Mouse (Mus musculus): Measurements from ENCODE around the gene Tfr2.

DNA sequence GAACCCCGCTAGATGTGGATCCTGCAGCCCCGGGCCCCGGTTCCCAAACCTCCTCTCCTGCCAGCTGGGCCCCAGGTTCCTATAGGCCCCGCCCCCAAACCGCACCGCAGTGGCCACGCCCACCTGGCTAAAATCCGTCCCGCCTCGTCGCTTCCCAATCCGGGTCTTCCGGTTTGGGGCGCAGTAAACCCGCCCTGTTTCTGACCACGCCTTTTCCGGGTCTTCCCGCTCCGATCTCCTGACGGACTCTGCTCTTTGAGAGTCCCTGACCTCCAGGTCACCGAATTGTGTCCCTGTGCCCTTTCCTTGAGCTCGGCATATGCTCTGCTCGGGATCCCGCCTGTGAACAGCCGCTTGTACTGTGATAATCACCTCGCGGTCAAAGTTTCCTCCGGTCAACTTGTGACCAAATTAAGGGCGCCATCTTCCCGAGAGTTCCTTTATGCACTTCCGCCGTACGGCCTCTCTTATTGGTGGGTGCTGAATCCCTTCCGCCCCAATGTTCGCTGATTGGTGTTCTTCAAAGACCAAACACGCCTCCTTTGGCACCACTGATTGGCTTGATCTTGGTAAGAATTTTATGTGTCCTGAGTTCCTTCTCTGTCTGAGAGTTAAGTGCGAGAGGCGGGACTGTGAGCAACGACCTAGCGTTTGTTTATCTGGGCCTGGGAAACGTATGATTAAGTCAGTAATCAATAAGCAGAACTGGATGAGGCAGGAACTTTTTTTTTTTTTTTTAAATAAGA, 31.2 kb downstream of the Tfr2 start, which contains the start of gene Mospd3:
- TF ChIP-seq CTCF (IDR thresholded peaks at IDR 0.05; ENCODE audit: borderline replicate concordance, insufficient read depth, low read length), result no peak
- peak; percentile 85 for TF ChIP-seq POLR2A (IDR thresholded peaks at IDR 0.05; ENCODE audit: low read depth, low read length)

Data from embryonic fibroblast, embryonic 13.5 days (primary cell).